Mouse (Mus musculus): ENCODE measurements around the gene Nxph2. TPM values are rescaled to one million over a fixed set of nuclear protein-coding genes. Genes with fewer than 3 reads are reported as not detected.
"Not testable (repeated sequence)": the region's sequence is repeated elsewhere in the genome, so short reads cannot be mapped to it uniquely, and the experiment has no call there.

Nxph2 gene
- total RNA-seq (2021) = 1 to 10 TPM; 4.1 to 4.3 TPM

DNA sequence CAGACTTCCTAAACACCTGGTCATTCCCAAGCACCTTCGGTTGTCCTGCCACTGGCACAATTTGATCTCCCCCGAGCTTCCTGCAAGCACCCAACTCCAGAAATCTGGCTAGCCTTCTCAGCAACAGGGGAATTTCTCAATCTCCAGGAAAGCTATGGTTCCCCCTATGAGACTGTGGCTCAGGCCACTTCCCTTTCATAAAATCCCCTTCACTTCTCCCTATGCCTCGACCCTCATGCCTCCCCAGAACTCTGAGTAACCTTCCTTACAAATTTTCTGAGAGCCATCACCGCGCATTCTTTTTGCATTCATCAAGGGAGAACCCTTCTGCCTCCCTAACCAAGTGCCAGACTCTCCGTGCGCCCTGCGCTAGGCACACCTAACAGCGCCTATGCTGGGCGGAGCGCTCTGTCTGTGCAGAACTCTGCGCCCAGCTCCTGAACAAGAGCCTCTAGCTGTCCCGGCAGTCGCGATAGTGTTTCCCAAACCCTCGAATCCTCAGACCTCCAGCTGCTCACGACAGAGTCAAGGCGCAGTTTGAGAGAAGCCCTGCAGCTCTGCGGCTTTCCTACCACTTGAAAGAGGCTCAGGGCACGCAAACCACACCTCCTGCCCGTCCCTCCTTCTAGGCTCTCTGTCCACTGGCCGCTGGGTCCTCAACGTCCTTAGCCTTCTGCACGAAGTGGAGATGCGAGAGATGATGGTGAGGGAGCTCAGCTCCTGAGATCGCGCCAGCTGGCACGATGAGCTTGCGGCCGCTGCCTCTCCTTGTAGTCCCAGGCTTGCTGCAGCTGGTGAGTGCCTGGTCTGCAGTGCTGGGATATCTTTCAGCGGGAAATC, at the start of gene Nxph2:
Nxph2 (plus strand) TSS at position 501 of the 840 bp plus-strand sequence.
- peak; percentile 16 to 42 for DNase-seq (ENCODE audit: extremely low spot score in 1 of 2, low spot score in 2 of 2)
- intact Hi-C loops (cut with DNase I) = no loop called here

GRCm38 (mm10) chr2:23290991-23291390, 30.1 kb upstream of the Nxph2 start:
- intact Hi-C loops (cut with DNase I); DNase-seq (ENCODE audit: extremely low spot score in 1 of 2, low spot score in 2 of 2): not testable (repeated sequence)

DNA sequence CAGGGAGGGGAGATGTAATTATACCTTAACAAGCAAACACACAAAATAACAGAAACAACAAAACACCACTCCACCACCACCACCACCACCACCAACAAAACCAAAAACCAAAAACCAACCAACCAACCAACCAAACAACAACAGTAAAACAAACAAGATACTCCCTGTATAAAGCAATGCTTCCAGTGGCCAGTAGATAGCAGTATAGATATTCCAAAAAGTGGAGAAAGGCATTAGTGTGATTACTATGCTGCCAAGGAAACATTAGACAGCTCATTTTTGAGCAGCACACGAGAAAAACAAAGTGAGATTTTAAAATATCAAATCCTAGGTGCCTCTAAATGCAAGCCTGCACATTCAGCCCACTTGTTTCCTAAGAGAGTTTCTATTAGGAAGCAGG, 6.2 kb upstream of the Nxph2 start:
- peak in 1 of 2 experiments; percentile 3 for DNase-seq (ENCODE audit: extremely low spot score in 1 of 2, low spot score in 2 of 2)
- intact Hi-C loops (cut with DNase I) = no loop called here

Other genes starting within 250 kb of the Nxph2 start
- 1 to 10 TPM; 1.5 to 3.0 TPM for gene Mastl, start 165.2 kb upstream of the Nxph2 start, total RNA-seq (2021)
- 10 to 100 TPM; 86.2 to 92.3 TPM for gene Yme1l1, start 164.9 kb upstream of the Nxph2 start, total RNA-seq (2021)
- under 1 TPM in 1 of 2 experiments, not detected in 1; 0.30 TPM for gene 4931423N10Rik, start 113.8 kb upstream of the Nxph2 start, total RNA-seq (2021)